Mouse (Mus musculus): Measurements from ENCODE around the gene Gm45837. TPM values are rescaled to one million over a fixed set of nuclear protein-coding genes. Genes with fewer than 3 reads are reported as not detected.
"Not testable (repeated sequence)": the region's sequence is repeated elsewhere in the genome, so short reads cannot be mapped to it uniquely, and the experiment has no call there.

Gene Gm45837
- polyA plus RNA-seq, 2 experiments from 2014 or later = 33.3 TPM; not detected in 1

- no peak for ATAC-seq
These were observed 146.7 kb downstream of the Gm45837 start for GRCm38 (mm10) chr7:101557391-101557790.

- not testable (repeated sequence) for ATAC-seq
These were observed 148.7 kb downstream of the Gm45837 start for GRCm38 (mm10) chr7:101559393-101559792.

Other genes starting within 250 kb of the Gm45837 start
- gene Atg16l2, start 108.6 kb upstream of the Gm45837 start, polyA plus RNA-seq (2017; shearing (Covaris generic)) = 10 to 100 TPM; 46.7 to 58.1 TPM
- 1 to 10 TPM in 1 of 2 experiments, under 1 TPM in 1; 0.76 to 4.8 TPM for gene Stard10, start 93.8 kb upstream of the Gm45837 start, polyA plus RNA-seq (2017; shearing (Covaris generic))
- 10 to 100 TPM; 35.9 to 67.2 TPM for gene Arap1, start 62.8 kb upstream of the Gm45837 start, polyA plus RNA-seq (2017; shearing (Covaris generic))
- 10 to 100 TPM; 23.0 to 83.7 TPM for gene Pde2a, start 10.8 kb downstream of the Gm45837 start, polyA plus RNA-seq (2017; shearing (Covaris generic))
- 100 to 1,000 TPM; 144 to 219 TPM for gene Art2b, start 174.7 kb downstream of the Gm45837 start, polyA plus RNA-seq (2017; shearing (Covaris generic))

Data from CD4-positive, CD25-positive, alpha-beta regulatory T cell, adult 4 months (primary cell).